Mouse (Mus musculus) gastrocnemius, adult 2 months (tissue): ENCODE data around the gene Spata19. TPM values are rescaled to one million over a fixed set of nuclear protein-coding genes. Genes with fewer than 3 reads are reported as not detected.

Source experiments
- DNase-seq: peaks from one replicate; pipeline ENCODE4 v3.0.0; 2022
- H3K27ac ChIP-seq: fragments of 200-600 bp; 2 replicates; pipeline ENCODE4 v1.8.1; 2022; ENCODE audit warnings: mild to moderate bottlenecking
- H3K4me3 ChIP-seq: fragments of 200-600 bp; 2 replicates; pipeline ENCODE4 v1.8.1; 2022; ENCODE audit warnings: mild to moderate bottlenecking, moderate library complexity
- CTCF ChIP-seq: fragments of 200-600 bp; IDR thresholded peaks from 2 replicates; pipeline ENCODE4 v1.8.1; 2022; ENCODE audit warnings: antibody characterized with exemption, mild to moderate bottlenecking, moderate library complexity
- intact Hi-C: fragments of 180-260 bp; cut with DNase I; formaldehyde crosslinking; loops from one replicate; pipeline ENCODE4 v1.15.1; 2025
- total RNA-seq, 2 experiments: library from RNA; stranded (reverse); gene quantifications; 2 replicates each; pipeline ENCODE4 v1.2.3; 2021

Spata19 gene
- total RNA-seq, 2 experiments from 2014 or later: not detected

- intact Hi-C loops: no loop called here
- no peak for DNase-seq
- Histone ChIP-seq H3K4me3 (no peak overlapping the region), H3K27ac (no peak overlapping the region)
- no peak for TF ChIP-seq CTCF
Observed at GRCm38 (mm10) chr9:27437391-27438061, 40.9 kb downstream of the Spata19 start.

DNA sequence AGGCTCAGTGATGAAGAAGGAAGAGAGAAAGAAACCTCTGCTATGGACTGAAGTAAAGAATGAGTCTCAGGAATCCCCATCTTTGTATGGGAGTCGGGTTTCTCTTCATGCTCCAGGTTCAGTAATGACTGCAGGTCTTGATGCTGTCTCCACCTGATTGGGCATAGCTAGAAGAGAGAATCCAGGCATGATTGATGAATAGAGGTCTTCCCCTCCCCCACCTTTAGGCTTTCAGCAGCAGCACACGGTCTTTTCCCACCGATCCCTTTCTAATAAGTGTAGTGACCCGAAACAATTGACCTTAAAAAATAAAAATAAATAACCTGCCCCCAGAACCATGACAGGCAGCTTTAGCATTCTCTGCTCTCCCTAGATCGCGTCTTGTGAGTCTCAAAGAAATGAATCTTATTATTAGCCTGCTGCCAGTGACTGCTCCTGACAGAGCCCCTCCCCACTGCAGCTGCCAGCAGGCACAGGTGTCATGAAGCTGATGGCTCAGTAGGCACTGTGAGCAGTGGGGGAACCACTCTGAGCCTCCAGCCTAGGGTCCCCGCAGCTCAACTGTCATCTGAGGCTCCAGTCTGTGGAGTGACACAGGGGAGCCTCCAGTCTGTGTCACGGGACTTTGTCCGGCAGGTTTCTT lies 53.3 kb downstream of the Spata19 start:
- no peak for TF ChIP-seq CTCF
- Histone ChIP-seq H3K27ac (no peak overlapping the region), H3K4me3 (no peak overlapping the region)
- intact Hi-C loops: no loop called here
- DNase-seq: no peak

Other genes starting within 250 kb of the Spata19 start
- gene Jam3, start 241.4 kb upstream of the Spata19 start, total RNA-seq: 10 to 100 TPM in 1 of 2 experiments, 1 to 10 TPM in 1; 5.5 to 11.4 TPM
- gene Igsf9b, start 97.6 kb upstream of the Spata19 start, total RNA-seq: 1 to 10 TPM; 4.0 to 4.3 TPM